Mouse (Mus musculus) intestine, postnatal 0 days (tissue): ENCODE results near the gene Coq4. TPM values are rescaled to one million over a fixed set of nuclear protein-coding genes. Genes with fewer than 3 reads are reported as not detected.

Experiments
- ATAC-seq: fragments of 200-750 bp; cut with Nextera tagmentation; 2 replicates; pipeline ENCODE4 v1.8.0; 2017; ENCODE audit warnings: mild to moderate bottlenecking, moderate TSS enrichment, moderate library complexity
- H3K27ac ChIP-seq: fragments of 300-500 bp; sonication (generic); 2 replicates; pipeline ENCODE4 v1.5.1; 2014; ENCODE audit warnings: mild to moderate bottlenecking, low read depth, low read length, moderate library complexity
- H3K27me3 ChIP-seq: fragments of 300-500 bp; sonication (generic); replicated peaks from 2 replicates; pipeline ENCODE4 v1.6.1; 2014; ENCODE audit warnings: low read length, mixed read lengths; ENCODE audit not compliant: control insufficient read depth, insufficient read depth
- H3K36me3 ChIP-seq: fragments of 300-500 bp; sonication (generic); 2 replicates; pipeline ENCODE4 v1.6.1; 2014; ENCODE audit warnings: mild to moderate bottlenecking, moderate library complexity; ENCODE audit not compliant: control insufficient read depth, insufficient read depth
- H3K4me1 ChIP-seq: fragments of 300-500 bp; sonication (generic); replicated peaks from 2 replicates; pipeline ENCODE4 v1.6.1; 2014; ENCODE audit warnings: antibody characterized with exemption, low read length, mixed read lengths; ENCODE audit not compliant: control insufficient read depth, insufficient read depth
- H3K4me2 ChIP-seq: fragments of 300-500 bp; sonication (generic); replicated peaks from 2 replicates; pipeline ENCODE4 v1.6.1; 2014; ENCODE audit warnings: low read depth, mild to moderate bottlenecking, moderate library complexity
- H3K4me3 ChIP-seq: fragments of 300-500 bp; sonication (generic); 2 replicates; pipeline ENCODE4 v1.5.1; 2014; ENCODE audit warnings: low read depth, low read length
- H3K9ac ChIP-seq: fragments of 300-500 bp; sonication (generic); 2 replicates; pipeline ENCODE4 v1.6.1; 2014; ENCODE audit warnings: mild to moderate bottlenecking, low read depth, low read length
- H3K9me3 ChIP-seq: fragments of 300-500 bp; sonication (generic); 2 replicates; pipeline ENCODE4 v1.6.1; 2016; ENCODE audit warnings: mixed run types; ENCODE audit not compliant: control insufficient read depth
- CTCF ChIP-seq: sonication (generic); IDR thresholded peaks from 2 replicates; pipeline ENCODE4 v1.5.1; 2016; ENCODE audit warnings: low read depth, mild to moderate bottlenecking, control low read depth, antibody characterized with exemption, moderate library complexity
- WGBS: fragments of 180-500 bp; shearing (Covaris S2); extraction: QIAGEN DNeasy Blood & Tissue Kit; methylation state at CpG from one replicate; pipeline ENCODE4 v1.1.7; 2014; 5-methylcytosine and 5-hydroxymethylcytosine counted together
- microRNA-seq: library from miRNA; unstranded; fragments of <30 nt; microRNA quantifications from one replicate; pipeline ENCODE4, GENCODE M21; 2016
- polyA plus RNA-seq: library from polyadenylated mRNA; unstranded; fragments of >200 nt; fragmentation: Nextera tagmentation; extraction: Ambion mirVana; gene quantifications from 2 replicates; pipeline ENCODE4 v1.2.1, GENCODE M21; 2015

Gene Coq4
- polyA plus RNA-seq, 1 experiment from 2014 or later = 27.7 TPM

DNA sequence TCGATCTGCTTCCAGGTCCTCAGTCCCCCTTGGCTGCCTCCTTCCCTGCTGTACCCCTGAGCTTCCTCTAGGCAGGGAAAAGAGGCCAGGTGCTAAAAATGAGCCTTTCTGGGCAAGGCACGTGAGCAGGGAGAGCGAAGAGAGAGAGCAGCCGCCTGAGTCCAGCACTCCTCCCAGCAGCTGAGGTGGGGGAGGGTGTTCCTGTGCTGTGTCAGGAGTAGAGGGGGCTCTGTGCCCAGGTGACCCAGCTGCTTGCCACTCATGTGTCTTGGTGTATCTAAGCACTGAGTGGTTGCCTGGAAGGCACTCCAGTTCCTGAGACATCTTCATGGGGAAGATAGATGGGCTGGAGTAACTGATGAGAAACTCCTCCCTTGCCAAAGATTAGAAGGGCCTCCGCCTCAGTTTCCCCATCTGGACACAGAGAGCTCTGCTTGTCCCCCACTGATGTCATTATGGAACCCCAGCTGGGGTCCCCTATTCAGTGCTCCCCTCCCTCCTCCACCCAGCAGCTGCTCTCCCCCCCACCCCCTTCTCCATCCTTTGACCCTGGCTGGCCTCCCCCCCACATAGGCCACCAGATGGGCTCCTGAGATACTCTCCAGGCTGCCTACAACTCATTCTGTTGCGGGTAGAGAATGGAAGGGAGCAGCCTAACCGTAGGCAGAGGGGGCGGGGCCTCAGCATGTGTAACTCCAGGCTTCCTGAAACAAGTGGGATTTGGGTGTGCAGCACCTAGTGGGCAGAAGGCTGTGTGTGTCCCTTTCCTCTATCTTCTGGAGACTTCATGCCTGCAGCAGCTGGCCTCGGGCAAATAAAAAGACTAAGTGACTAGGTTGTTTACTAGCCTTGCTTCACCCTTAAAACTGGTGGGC lies 56.2 kb downstream of the Coq4 start:
- peaks cover 54% of the 10 kb centered on the region for H3K36me3 ChIP-seq
- no peaks in the 10 kb centered on the region for H3K27me3 ChIP-seq
- no peak for ATAC-seq
- no peaks in the 10 kb centered on the region for H3K9me3 ChIP-seq
- H3K27ac ChIP-seq = no peak overlapping the region
- H3K4me1 ChIP-seq = no peaks in the 10 kb centered on the region
- H3K4me3 ChIP-seq = no peak overlapping the region
- WGBS = 72% methylated on average over 9 of the region's 9 CpGs
- no peak overlapping the region for H3K9ac ChIP-seq
- H3K4me2 ChIP-seq = no peak overlapping the region
- no peak for TF ChIP-seq CTCF

GRCm38 (mm10) chr2:29844115-29844514 lies 56.8 kb downstream of the Coq4 start:
- 93% methylated on average over 2 of the region's 2 CpGs for WGBS
- H3K4me1 ChIP-seq = no peaks in the 10 kb centered on the region
- no peak for TF ChIP-seq CTCF
- peaks cover 47% of the 10 kb centered on the region for H3K36me3 ChIP-seq
- H3K4me2 ChIP-seq = no peak overlapping the region
- H3K27me3 ChIP-seq = no peaks in the 10 kb centered on the region
- no peak overlapping the region for H3K4me3 ChIP-seq
- no peaks in the 10 kb centered on the region for H3K9me3 ChIP-seq
- no peak overlapping the region for H3K27ac ChIP-seq
- H3K9ac ChIP-seq = no peak overlapping the region
- no peak for ATAC-seq

GRCm38 (mm10) chr2:29844661-29845060 lies 57.4 kb downstream of the Coq4 start:
- no peak for ATAC-seq
- H3K4me2 ChIP-seq = no peak overlapping the region
- H3K27me3 ChIP-seq = no peaks in the 10 kb centered on the region
- 58% methylated on average over 3 of the region's 3 CpGs for WGBS
- H3K36me3 ChIP-seq = peaks cover 43% of the 10 kb centered on the region
- H3K9ac ChIP-seq = no peak overlapping the region
- no peak for TF ChIP-seq CTCF
- no peaks in the 10 kb centered on the region for H3K4me1 ChIP-seq
- H3K4me3 ChIP-seq = no peak overlapping the region
- no peaks in the 10 kb centered on the region for H3K9me3 ChIP-seq
- no peak overlapping the region for H3K27ac ChIP-seq

DNA sequence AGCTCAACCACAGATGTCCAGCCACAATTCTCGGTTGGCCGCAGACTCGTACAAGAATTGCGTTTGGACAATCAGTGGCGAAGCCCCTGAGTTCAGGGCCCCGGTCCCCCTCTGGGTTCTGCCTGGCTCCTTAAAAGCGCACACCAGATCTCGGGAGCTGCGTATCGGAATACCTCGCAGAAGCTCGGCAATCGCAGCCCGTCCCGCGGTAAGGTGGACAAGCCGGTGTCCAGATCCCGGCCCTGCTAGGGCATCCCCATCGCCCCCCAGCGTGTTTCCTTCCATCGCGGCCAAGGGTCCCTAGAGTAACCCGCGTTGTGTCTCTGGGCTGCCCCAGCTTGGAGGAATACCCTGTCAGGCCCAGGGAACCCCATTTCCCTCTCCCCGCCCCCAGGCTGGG lies 58.3 kb downstream of the Coq4 start:
- ATAC-seq = no peak
- no peak overlapping the region for H3K27ac ChIP-seq
- no peaks in the 10 kb centered on the region for H3K4me1 ChIP-seq
- H3K4me2 ChIP-seq = peak overlapping the region; percentile 66
- TF ChIP-seq CTCF = no peak
- peak overlapping the region; percentile 25 for H3K4me3 ChIP-seq
- 48% methylated on average over 24 of the region's 25 CpGs for WGBS
- no peaks in the 10 kb centered on the region for H3K27me3 ChIP-seq
- H3K9ac ChIP-seq = 0 out of 2 replicates have a peak overlapping the region, but pooled peaks have one; percentile 42
- H3K36me3 ChIP-seq = peaks cover 40% of the 10 kb centered on the region
- H3K9me3 ChIP-seq = no peaks in the 10 kb centered on the region

DNA sequence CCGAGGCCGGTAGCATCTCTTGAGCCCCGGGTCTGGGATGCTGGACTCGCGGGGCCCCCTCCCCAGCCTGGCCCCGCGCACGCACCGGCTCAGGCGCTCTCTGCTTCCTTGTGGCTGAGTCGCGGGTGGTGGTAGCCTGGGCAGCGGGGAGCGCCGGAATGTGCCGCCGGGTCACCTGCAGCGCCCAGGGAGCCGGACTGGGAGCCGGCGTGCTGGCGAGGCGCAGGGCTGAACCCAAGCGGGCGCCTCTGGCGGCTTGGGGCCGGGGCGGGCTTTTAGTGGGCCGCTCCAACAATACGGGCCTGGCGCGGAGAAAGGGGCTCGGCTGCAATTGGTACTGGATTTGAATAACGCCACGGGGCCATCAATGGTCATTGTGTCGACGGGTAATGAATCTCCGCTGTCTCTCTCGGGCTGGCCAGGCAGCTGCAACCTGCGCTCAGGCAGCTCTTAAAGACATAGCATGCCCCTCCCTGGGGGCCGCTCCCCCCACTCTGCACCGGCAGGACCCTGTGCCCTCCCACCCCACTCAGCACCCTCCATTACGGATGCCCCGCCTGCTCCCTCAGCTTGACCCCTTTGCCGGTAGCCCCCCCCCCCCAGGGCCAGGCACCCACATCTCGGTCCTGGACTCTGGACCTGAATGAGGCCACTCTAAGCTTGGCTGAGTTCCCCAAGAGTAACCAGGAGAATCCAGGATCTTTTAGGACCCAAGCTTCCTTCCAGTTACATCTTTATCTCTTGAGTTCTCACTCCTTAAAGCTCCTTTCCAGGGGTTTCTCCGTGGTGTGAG lies 59.0 kb downstream of the Coq4 start:
- no peak for TF ChIP-seq CTCF
- H3K4me3 ChIP-seq = peak overlapping the region; percentile 25
- no peaks in the 10 kb centered on the region for H3K9me3 ChIP-seq
- 0 out of 2 replicates have a peak overlapping the region, but pooled peaks have one; percentile 42 for H3K9ac ChIP-seq
- H3K36me3 ChIP-seq = peaks cover 36% of the 10 kb centered on the region
- H3K4me2 ChIP-seq = peak overlapping the region; percentile 66
- 15% methylated on average over 47 of the region's 47 CpGs for WGBS
- no peaks in the 10 kb centered on the region for H3K4me1 ChIP-seq
- H3K27me3 ChIP-seq = no peaks in the 10 kb centered on the region
- peak; percentile 57; the same call in 1 of the 2 replicates for ATAC-seq
- no peak overlapping the region for H3K27ac ChIP-seq

GRCm38 (mm10) chr2:29846911-29847310 lies 59.6 kb downstream of the Coq4 start:
- 56% methylated on average over 3 of the region's 3 CpGs for WGBS

More at GRCm38 (mm10) chr2:29846911-29847310, 59.6 kb downstream of the Coq4 start:
- Histone ChIP-seq H3K4me1 (no peaks in the 10 kb centered on the region), H3K9me3 (no peaks in the 10 kb centered on the region), H3K27ac (no peak overlapping the region), H3K4me2 (no peak overlapping the region), H3K9ac (no peak overlapping the region), H3K36me3 (peaks cover 30% of the 10 kb centered on the region), H3K4me3 (no peak overlapping the region), H3K27me3 (no peaks in the 10 kb centered on the region)
- ATAC-seq = no peak
- TF ChIP-seq CTCF = no peak

Small RNA genes within 50 kb of the gene (microRNA-seq; reads per million reads assigned to microRNA genes)
- gene Mir219a-2 = not detected
- gene Mir219b = not detected

Other genes with a start within 250 kb of the Coq4 start
- 6.1 and 6.3 TPM in 2 replicates for gene Rapgef1, start 167.8 kb upstream of the Coq4 start, polyA plus RNA-seq
- 0.10 TPM in 1 of 2 replicates, not detected in the other for gene Gm13420, start 35.8 kb upstream of the Coq4 start, polyA plus RNA-seq
- gene Gm13547, start 28.2 kb upstream of the Coq4 start, polyA plus RNA-seq = not detected in 2 replicates
- gene Trub2, start 1.0 kb downstream of the Coq4 start, polyA plus RNA-seq = 23.5 and 26.6 TPM in 2 replicates
- 105 and 118 TPM in 2 replicates for gene Slc27a4, start 15.1 kb downstream of the Coq4 start, polyA plus RNA-seq
- gene Urm1, start 32.6 kb downstream of the Coq4 start, polyA plus RNA-seq = 19.5 and 24.9 TPM in 2 replicates
- 9.5 and 10.6 TPM in 2 replicates for gene Cercam, start 81.7 kb downstream of the Coq4 start, polyA plus RNA-seq
- gene Odf2, start 101.7 kb downstream of the Coq4 start, polyA plus RNA-seq = 15.7 and 17.0 TPM in 2 replicates
- gene Gle1, start 147.9 kb downstream of the Coq4 start, polyA plus RNA-seq = 14.3 and 14.5 TPM in 2 replicates
- 58.6 and 60.9 TPM in 2 replicates for gene Sptan1, start 178.1 kb downstream of the Coq4 start, polyA plus RNA-seq